Mouse (Mus musculus) hindbrain, embryonic 11.5 days (tissue): ENCODE results near the gene Gm20671. TPM values are rescaled to one million over a fixed set of nuclear protein-coding genes. Genes with fewer than 3 reads are reported as not detected.

Experiments used
- ATAC-seq: fragments of 200-750 bp; cut with Nextera tagmentation; 2 replicates; pipeline ENCODE4 v1.8.0; 2017; ENCODE audit warnings: mild to moderate bottlenecking, moderate TSS enrichment, moderate library complexity; ENCODE audit not compliant: low FRiP score
- DNase-seq: peaks from one replicate; pipeline ENCODE4 v3.0.0-alpha.2; 2015; ENCODE audit warnings: low spot score
- H3K27ac ChIP-seq: fragments of 300-500 bp; sonication (generic); 2 replicates; pipeline ENCODE4 v1.5.1; 2014; ENCODE audit warnings: mild to moderate bottlenecking, low read depth, low read length
- H3K27me3 ChIP-seq: fragments of 300-500 bp; sonication (generic); 2 replicates; pipeline ENCODE4 v1.6.1; 2014; ENCODE audit warnings: mild to moderate bottlenecking, low read length, moderate library complexity, mixed read lengths; ENCODE audit not compliant: control insufficient read depth, insufficient read depth
- H3K36me3 ChIP-seq: fragments of 300-500 bp; sonication (generic); 2 replicates; pipeline ENCODE4 v1.6.1; 2014; ENCODE audit warnings: mild to moderate bottlenecking, low read length, moderate library complexity, mixed read lengths; ENCODE audit not compliant: control insufficient read depth, insufficient read depth
- H3K4me1 ChIP-seq: fragments of 300-500 bp; sonication (generic); replicated peaks from 2 replicates; pipeline ENCODE4 v1.6.1; 2014; ENCODE audit warnings: low read length, mixed read lengths; ENCODE audit not compliant: control insufficient read depth, insufficient read depth
- H3K4me2 ChIP-seq: fragments of 300-500 bp; sonication (generic); replicated peaks from 2 replicates; pipeline ENCODE4 v1.6.1; 2014; ENCODE audit warnings: mild to moderate bottlenecking, low read depth, low read length
- H3K4me3 ChIP-seq: fragments of 300-500 bp; sonication (generic); 2 replicates; pipeline ENCODE4 v1.5.1; 2014; ENCODE audit warnings: low read depth, low read length
- H3K9ac ChIP-seq: fragments of 300-500 bp; sonication (generic); 2 replicates; pipeline ENCODE4 v1.6.1; 2014; ENCODE audit warnings: low read depth, low read length
- H3K9me3 ChIP-seq: fragments of 300-500 bp; sonication (generic); 2 replicates; pipeline ENCODE4 v1.6.1; 2016; ENCODE audit warnings: low read length; ENCODE audit not compliant: control insufficient read depth
- WGBS: fragments of 180-500 bp; shearing (Covaris S2); extraction: QIAGEN DNeasy Blood & Tissue Kit; methylation state at CpG from one replicate; pipeline ENCODE4 v1.1.7; 2014; 5-methylcytosine and 5-hydroxymethylcytosine counted together
- polyA plus RNA-seq: library from polyadenylated mRNA; unstranded; fragments of >200 nt; fragmentation: Nextera tagmentation; extraction: Ambion mirVana; gene quantifications from 2 replicates; pipeline ENCODE4 v1.2.1, GENCODE M21; 2014

The Gm20671 gene
- polyA plus RNA-seq, 1 experiment from 2014 or later, result not detected

DNA sequence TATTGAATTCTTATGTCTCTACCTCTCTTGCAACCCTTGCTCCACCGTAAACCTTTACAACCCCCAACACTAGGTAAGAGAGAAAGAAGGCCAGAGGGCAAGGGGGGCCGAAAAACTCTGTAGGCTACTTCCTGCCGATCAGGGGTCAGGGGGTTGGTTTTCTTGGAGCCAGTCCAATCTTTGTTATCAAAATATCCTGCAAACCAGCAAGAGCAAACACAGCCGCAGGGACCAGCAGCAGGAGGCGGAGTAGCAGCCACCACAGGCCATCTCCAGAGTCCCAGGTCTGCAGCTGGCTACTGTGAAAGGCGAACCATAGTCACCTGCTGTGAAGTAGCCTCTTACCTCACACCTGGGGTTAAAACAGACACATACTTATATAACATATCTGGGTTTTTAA is 108.0 kb downstream of the Gm20671 start:
- Histone ChIP-seq H3K27ac (no peak overlapping the region), H3K27me3 (no peaks in the 10 kb centered on the region), H3K9ac (no peak overlapping the region), H3K36me3 (no peaks in the 10 kb centered on the region), H3K4me2 (no peak overlapping the region), H3K4me3 (no peak overlapping the region), H3K9me3 (no peaks in the 10 kb centered on the region), H3K4me1 (no peaks in the 10 kb centered on the region)
- ATAC-seq, result no peak
- WGBS, result 60% methylated on average over 6 of the region's 6 CpGs
- DNase-seq, result no peak

DNA sequence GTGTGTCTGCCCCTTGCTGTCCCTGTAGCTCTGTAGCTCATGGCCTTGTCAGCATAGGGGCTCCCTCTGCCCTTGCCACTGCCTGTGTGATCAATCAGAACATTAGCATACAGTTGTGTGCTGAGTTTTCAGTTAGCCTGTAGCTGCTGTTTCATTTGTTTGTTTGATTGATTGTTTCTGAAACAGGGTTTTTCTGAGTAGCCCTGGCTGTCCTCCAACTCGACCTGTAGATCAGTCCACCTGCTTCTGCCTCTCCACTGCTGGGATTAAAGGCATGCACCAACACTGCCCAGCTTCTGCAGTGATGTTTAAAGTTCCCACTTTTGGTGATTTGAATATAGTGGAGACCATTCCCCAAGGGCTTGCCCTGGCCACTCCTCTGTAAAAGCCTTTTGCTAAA is 109.2 kb downstream of the Gm20671 start:
- no peaks in the 10 kb centered on the region for H3K36me3 ChIP-seq
- no peak for DNase-seq
- no peaks in the 10 kb centered on the region for H3K27me3 ChIP-seq
- no peaks in the 10 kb centered on the region for H3K9me3 ChIP-seq
- WGBS, result 50% methylated on average over 1 of the region's 1 CpGs
- H3K4me1 ChIP-seq, result no peaks in the 10 kb centered on the region
- no peak overlapping the region for H3K27ac ChIP-seq
- H3K4me2 ChIP-seq, result no peak overlapping the region
- no peak overlapping the region for H3K4me3 ChIP-seq
- no peak for ATAC-seq
- H3K9ac ChIP-seq, result no peak overlapping the region

DNA sequence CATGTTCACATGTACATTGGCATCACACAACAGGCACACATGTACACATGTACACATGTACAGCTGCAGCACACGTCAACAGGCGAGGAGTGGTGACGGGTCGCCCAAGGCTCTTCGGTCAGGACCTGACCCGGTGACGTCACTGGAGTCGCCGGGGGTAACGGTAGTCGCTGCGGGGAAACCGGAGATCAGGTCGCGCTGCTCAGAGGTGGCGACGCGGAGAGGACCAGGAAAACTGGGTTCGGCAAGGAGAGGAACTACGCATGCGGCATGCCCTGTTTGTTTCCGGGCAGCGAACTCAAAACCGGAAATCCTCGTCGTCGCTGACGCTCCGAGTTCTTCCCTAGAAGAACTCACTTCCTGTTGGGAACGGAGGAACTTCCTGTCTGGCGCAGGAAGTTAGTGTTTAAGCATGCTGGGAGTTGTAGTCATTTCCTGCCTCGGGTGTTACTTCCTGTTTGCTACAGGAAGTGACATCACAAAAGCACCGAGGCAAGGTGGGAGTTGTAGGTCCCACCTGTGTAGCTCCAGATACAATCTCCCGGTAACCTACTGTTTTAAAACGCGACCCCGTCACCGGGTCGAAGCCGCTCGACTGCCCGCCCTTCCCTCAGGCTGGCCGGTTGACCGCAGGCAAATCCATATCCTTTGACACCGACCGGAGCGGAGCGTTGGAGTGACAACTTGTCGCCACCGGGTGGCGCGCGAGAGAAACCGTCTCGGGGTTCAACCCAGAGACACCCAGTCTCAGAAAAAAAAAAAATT is 113.0 kb downstream of the Gm20671 start:
- ATAC-seq, result peak; percentile 98
- no peaks in the 10 kb centered on the region for H3K27me3 ChIP-seq
- H3K9ac ChIP-seq, result peak overlapping the region; percentile 72
- peak; percentile 93 for DNase-seq
- WGBS, result under 1% methylated on average over 55 of the region's 55 CpGs
- H3K27ac ChIP-seq, result peak overlapping the region; percentile 63
- H3K4me3 ChIP-seq, result peak overlapping the region; percentile 56
- H3K36me3 ChIP-seq, result no peaks in the 10 kb centered on the region
- no peaks in the 10 kb centered on the region for H3K9me3 ChIP-seq
- H3K4me1 ChIP-seq, result no peaks in the 10 kb centered on the region
- H3K4me2 ChIP-seq, result peak overlapping the region; percentile 66

DNA sequence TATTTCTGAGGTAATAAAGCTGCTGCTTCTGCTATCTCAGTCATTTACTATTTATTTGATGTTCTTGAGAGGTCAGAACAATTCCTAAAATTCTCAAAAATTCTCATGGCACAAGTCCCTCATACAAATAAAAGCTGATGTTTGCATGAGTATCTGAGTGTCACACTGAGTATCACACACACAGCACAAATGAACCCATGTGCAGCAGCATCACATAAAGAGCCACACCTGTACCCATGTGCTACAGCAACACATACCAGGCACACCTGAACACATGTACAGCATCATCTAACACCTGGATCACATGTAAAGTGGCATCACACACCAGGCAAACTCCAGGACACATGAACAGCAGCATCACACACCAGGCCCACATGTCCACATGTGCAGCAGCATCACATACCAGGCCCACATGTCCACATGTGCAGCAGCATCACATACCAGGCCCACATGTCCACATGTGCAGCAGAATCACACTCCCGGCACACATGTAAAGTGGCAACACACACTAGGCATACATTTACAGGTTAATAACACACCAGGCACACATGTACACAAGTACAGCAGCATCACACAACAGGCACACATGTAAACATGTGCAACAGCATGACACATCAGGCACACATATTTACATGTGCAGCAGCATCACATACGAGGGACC is 113.7 kb downstream of the Gm20671 start:
- ATAC-seq (peak; percentile 8), DNase-seq (peak; percentile 29)
- 29% methylated on average over 2 of the region's 2 CpGs for WGBS

DNA sequence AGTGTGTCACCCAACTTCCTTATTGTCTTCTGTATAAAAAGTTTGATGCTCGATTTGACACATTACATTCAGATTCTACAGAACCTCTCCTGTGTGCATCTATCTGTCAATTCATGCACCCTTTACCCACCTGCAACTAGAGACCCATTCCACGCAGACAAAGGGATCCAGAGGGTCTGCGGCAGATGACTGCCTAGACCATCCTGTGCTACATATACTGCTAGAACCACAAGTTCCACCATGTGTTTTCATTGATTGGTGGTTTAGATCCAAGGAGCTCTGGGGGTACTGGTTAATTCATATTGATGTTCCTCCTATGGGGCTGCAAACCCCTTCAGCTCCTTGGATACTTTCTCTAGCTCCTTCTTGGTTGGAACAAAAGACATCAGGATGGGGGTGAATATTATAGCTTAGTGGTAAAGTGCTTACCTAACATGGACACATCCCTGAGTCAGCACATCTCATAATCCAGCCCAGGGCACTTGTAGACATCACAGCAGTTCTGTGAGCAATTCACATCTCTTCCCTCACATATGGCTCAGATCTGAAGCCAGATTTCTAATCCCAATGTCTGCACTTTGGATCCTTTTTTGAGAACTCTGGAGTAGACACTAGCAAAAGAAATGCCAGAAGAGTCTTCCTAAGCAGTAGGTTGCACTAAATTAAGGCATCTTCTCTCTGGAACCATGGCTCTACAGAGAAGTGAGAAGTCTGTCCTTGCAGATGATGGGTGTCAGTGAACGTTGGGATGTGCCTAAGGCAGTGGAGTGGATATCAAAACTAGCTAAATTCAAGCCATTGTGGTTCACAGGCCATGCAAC is 114.5 kb downstream of the Gm20671 start:
- no peak overlapping the region for H3K27ac ChIP-seq
- ATAC-seq, result no peak
- H3K4me3 ChIP-seq, result no peak overlapping the region

More for the DNA sequence above, 113.7 kb downstream of the Gm20671 start:
- Histone ChIP-seq H3K9ac (peak overlapping the region; percentile 72), H3K4me3 (peak overlapping the region; percentile 56), H3K27ac (peak overlapping the region; percentile 63), H3K4me2 (peak overlapping the region; percentile 66), H3K4me1 (no peaks in the 10 kb centered on the region), H3K9me3 (no peaks in the 10 kb centered on the region), H3K36me3 (no peaks in the 10 kb centered on the region), H3K27me3 (no peaks in the 10 kb centered on the region)

DNA sequence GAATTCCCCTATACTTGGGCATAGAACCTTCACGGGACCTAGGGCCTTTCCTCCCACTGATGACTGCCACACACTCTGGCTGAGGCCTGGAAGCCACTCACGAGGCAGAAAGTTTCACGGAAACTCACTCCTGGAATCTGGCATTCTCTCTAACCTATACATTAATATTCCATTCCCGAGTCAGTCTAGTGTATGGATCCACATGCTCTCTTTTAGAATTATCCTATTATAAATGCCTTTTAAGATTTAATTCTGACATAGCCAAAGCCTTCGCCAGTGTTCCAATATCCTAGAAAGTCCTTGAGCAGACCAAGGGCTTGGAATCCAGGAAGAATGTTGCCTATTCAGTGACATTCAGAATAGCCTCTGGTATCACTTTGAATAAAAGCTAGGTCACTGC is 115.4 kb downstream of the Gm20671 start:
- Histone ChIP-seq H3K4me2 (no peak overlapping the region), H3K27me3 (no peaks in the 10 kb centered on the region), H3K4me1 (no peaks in the 10 kb centered on the region), H3K9me3 (no peaks in the 10 kb centered on the region), H3K36me3 (no peaks in the 10 kb centered on the region), H3K9ac (no peak overlapping the region), H3K27ac (no peak overlapping the region), H3K4me3 (no peak overlapping the region)
- WGBS, result 67% methylated on average over 5 of the region's 5 CpGs
- no peak for DNase-seq
- no peak for ATAC-seq

More for the DNA sequence above, 114.5 kb downstream of the Gm20671 start:
- Histone ChIP-seq H3K4me1 (no peaks in the 10 kb centered on the region), H3K9me3 (no peaks in the 10 kb centered on the region), H3K27me3 (no peaks in the 10 kb centered on the region), H3K4me2 (no peak overlapping the region), H3K36me3 (no peaks in the 10 kb centered on the region), H3K9ac (no peak overlapping the region)
- WGBS, result 70% methylated on average over 4 of the region's 4 CpGs
- DNase-seq, result no peak

DNA sequence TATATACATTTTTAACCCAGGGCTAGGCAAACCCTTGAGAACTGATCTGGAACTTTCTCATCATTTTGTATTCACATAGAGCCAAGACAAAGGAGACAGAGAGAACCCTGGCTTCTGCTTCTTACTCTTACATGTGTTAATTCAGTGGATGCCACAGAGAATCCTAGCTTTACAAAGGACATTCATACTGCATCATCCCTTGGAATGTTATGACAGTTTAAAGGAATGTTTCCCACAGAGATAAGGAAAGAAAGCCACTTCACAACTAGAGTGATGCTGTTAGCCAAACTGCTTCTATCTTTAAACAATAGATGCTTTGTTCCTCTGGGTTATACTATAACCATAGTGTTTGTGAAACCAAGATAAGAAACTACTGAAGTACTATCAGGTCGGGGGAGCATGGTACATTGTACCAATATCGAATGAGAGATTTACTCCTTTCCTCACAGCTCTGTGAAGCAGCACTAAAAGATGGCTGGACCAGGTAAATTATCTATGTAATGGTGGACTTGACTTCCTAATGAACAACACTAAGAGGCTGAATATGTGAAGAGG is 120.6 kb downstream of the Gm20671 start:
- H3K9me3 ChIP-seq, result no peaks in the 10 kb centered on the region
- DNase-seq (no peak), ATAC-seq (no peak)
- H3K36me3 ChIP-seq, result no peaks in the 10 kb centered on the region
- H3K4me3 ChIP-seq, result no peak overlapping the region
- no peak overlapping the region for H3K27ac ChIP-seq
- WGBS, result 77% methylated on average over 2 of the region's 2 CpGs
- no peaks in the 10 kb centered on the region for H3K4me1 ChIP-seq
- H3K4me2 ChIP-seq, result no peak overlapping the region
- H3K27me3 ChIP-seq, result no peaks in the 10 kb centered on the region
- no peak overlapping the region for H3K9ac ChIP-seq

DNA sequence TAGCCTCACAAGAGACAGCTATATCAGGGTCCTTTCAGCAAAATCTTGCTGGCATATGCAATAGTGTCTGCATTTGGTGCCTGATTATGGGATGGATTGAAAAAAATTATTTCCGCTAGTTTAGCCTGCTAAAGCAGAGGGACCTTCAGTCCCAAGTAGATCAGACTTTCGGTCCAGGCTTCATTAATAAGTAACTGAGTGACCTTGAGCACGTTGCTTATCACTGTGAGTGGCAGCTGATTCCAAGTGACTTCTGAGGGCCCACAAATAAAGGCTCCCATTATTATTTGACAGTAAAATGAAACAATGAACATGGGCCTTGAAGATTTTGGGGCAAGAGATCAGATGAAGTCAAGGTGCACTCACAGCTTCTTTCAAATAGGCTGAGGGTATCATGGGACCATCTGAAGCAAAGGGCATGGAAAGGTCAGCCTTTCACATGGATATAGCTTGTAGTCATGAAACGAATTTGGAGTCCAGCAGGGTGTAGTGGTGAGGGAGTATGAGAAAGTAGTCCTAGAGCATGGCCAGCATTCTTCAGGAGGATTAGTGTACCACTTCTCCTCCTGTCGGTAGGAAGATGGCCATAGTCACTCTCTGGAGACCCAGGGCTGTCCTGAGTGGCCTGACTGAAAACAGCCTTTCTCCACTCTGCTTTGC is 129.6 kb downstream of the Gm20671 start:
- Histone ChIP-seq H3K9ac (no peak overlapping the region), H3K4me1 (no peaks in the 10 kb centered on the region), H3K4me2 (no peak overlapping the region), H3K9me3 (no peaks in the 10 kb centered on the region), H3K36me3 (no peaks in the 10 kb centered on the region), H3K27ac (no peak overlapping the region), H3K4me3 (no peak overlapping the region), H3K27me3 (no peaks in the 10 kb centered on the region)
- 75% methylated on average over 5 of the region's 5 CpGs for WGBS
- no peak for ATAC-seq
- no peak for DNase-seq
